ENCODE assay signal across 8 mouse cellular contexts in the genomic region with DNA sequence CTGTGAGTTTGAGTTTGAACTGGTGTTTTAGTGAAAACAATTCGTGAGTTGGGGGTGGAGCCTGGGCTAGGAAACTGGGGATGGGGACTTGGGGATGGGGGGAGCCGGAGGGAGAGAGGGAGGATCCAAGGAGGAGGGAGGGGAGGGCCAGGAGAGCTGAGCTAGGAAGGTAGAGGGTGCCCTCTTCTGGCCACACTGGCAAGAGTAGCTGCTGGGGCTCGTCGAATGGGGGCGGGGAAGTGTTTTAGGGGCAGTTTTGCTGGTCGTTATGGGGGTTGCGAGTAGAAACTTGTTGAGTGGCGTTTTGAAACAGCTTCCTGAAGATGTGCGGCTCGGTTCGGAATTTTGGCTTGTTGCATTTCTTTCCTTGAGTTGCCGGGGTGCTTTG. TPM values are rescaled to one million over a fixed set of nuclear protein-coding genes. Genes with fewer than 3 reads are reported as not detected.
DNase-seq lines count a peak whose midpoint lies in the region; ATAC-seq and TF ChIP-seq lines count a peak whose summit lies in the region.

No protein-coding gene starts in this region.

- H3K4me1 ChIP-seq in E14TG2a.4 (replicated peaks; ENCODE audit: low read depth, low read length): peaks cover 23% of the 10 kb centered on the region
- H3K4me1 ChIP-seq in forebrain, embryonic 12.5 days: peaks cover 34% of the 10 kb centered on the region
- H3K4me1 ChIP-seq in heart, embryonic 16.5 days (ENCODE audit: control insufficient read depth, insufficient read depth, low read length): peaks cover 13% of the 10 kb centered on the region
- no peaks in the 10 kb centered on the region for H3K4me1 ChIP-seq in liver, embryonic 14.5 days (replicated peaks; ENCODE audit: control insufficient read depth in 2 of 2, insufficient read depth in 2 of 2, low read length in 1 of 2)
- 0 out of 2 replicates have a peak, but pooled peaks cover 3% of the 10 kb centered on the region for H3K4me1 ChIP-seq in neural tube, embryonic 14.5 days (ENCODE audit: control insufficient read depth, insufficient read depth, low read length)

- H3K4me3 ChIP-seq in E14TG2a.4 (replicated peaks; ENCODE audit: low read length): peak overlapping the region; percentile 87
- H3K4me3 ChIP-seq in forebrain, embryonic 12.5 days (replicated peaks): peak overlapping the region; percentile 51
- H3K4me3 ChIP-seq in heart, embryonic 16.5 days (ENCODE audit: low read length): peak overlapping the region; percentile 66
- H3K4me3 ChIP-seq in liver, embryonic 14.5 days (ENCODE audit: insufficient read depth in 1 of 2, low read depth in 2 of 2, low read length in 2 of 2): peak overlapping the region; percentile 3; a peak in 1 of 4 replicates
- peak overlapping the region; percentile 55 for H3K4me3 ChIP-seq in neural tube, embryonic 14.5 days (ENCODE audit: low read depth, low read length)

- no peaks in the 10 kb centered on the region for H3K9me3 ChIP-seq in E14TG2a.4 (ENCODE audit: low read length)
- no peaks in the 10 kb centered on the region for H3K9me3 ChIP-seq in forebrain, embryonic 12.5 days
- H3K9me3 ChIP-seq in heart, embryonic 16.5 days (replicated peaks; ENCODE audit: control insufficient read depth, low read length): no peaks in the 10 kb centered on the region
- H3K9me3 ChIP-seq in liver, embryonic 14.5 days (ENCODE audit: control insufficient read depth, low read length): no peaks in the 10 kb centered on the region
- no peaks in the 10 kb centered on the region for H3K9me3 ChIP-seq in neural tube, embryonic 14.5 days (ENCODE audit: control insufficient read depth, low read length)

- H3K27ac ChIP-seq in forebrain, embryonic 12.5 days: no peak overlapping the region
- H3K27ac ChIP-seq in heart, embryonic 16.5 days (ENCODE audit: low read length): no peak overlapping the region
- H3K27ac ChIP-seq in liver, embryonic 14.5 days: no peak overlapping the region
- no peak overlapping the region for H3K27ac ChIP-seq in neural tube, embryonic 14.5 days (ENCODE audit: low read depth, low read length)

- no peaks in the 10 kb centered on the region for H3K36me3 ChIP-seq in E14TG2a.4 (ENCODE audit: insufficient read depth, low read length)
- H3K36me3 ChIP-seq in forebrain, embryonic 12.5 days (replicated peaks): no peaks in the 10 kb centered on the region
- H3K36me3 ChIP-seq in heart, embryonic 16.5 days (ENCODE audit: control insufficient read depth, insufficient read depth): no peaks in the 10 kb centered on the region
- H3K36me3 ChIP-seq in liver, embryonic 14.5 days (replicated peaks; ENCODE audit: control insufficient read depth, insufficient read depth, low read depth): no peaks in the 10 kb centered on the region
- H3K36me3 ChIP-seq in neural tube, embryonic 14.5 days (ENCODE audit: control insufficient read depth, insufficient read depth, low read length): no peaks in the 10 kb centered on the region

- peak; percentile 77 for DNase-seq in kidney, postnatal 25 days
- no peak for DNase-seq in liver, embryonic 14.5 days (ENCODE audit: low read depth in 3 of 3, low spot score in 3 of 3)

- peak overlapping the region; percentile 77 for H3K4me2 ChIP-seq in forebrain, embryonic 12.5 days
- peak overlapping the region; percentile 95 for H3K4me2 ChIP-seq in heart, embryonic 16.5 days (ENCODE audit: low read depth, low read length)
- H3K4me2 ChIP-seq in liver, embryonic 14.5 days (ENCODE audit: low read depth): no peak overlapping the region; the same call in none of the 2 replicates
- H3K4me2 ChIP-seq in neural tube, embryonic 14.5 days (ENCODE audit: low read depth, low read length): peak overlapping the region; percentile 79

- 0% methylated on average over 12 of the region's 12 CpGs for WGBS in forebrain, embryonic 12.5 days
- WGBS in heart, embryonic 16.5 days: under 1% methylated on average over 12 of the region's 12 CpGs
- 2% methylated on average over 12 of the region's 12 CpGs for WGBS in liver, embryonic 14.5 days (ENCODE audit: insufficient replicate concordance)
- WGBS in neural tube, embryonic 14.5 days: under 1% methylated on average over 12 of the region's 12 CpGs

- TF ChIP-seq CTCF in E14TG2a.4 (conservative IDR thresholded peaks at IDR 0.05; ENCODE audit: low read length): peak; percentile 47
- peak; percentile 59 for TF ChIP-seq CTCF in liver, embryonic 14.5 days (IDR thresholded peaks at IDR 0.05; ENCODE audit: low read depth)

- H3K27me3 ChIP-seq in E14TG2a.4 (ENCODE audit: insufficient read depth, low read length): peaks cover 59% of the 10 kb centered on the region
- peaks cover 56% of the 10 kb centered on the region for H3K27me3 ChIP-seq in forebrain, embryonic 12.5 days
- H3K27me3 ChIP-seq in heart, embryonic 16.5 days (ENCODE audit: control insufficient read depth, insufficient read depth, low read length): peaks cover 39% of the 10 kb centered on the region
- peaks cover 23% of the 10 kb centered on the region for H3K27me3 ChIP-seq in liver, embryonic 14.5 days (ENCODE audit: control insufficient read depth, insufficient read depth, low read length)
- H3K27me3 ChIP-seq in neural tube, embryonic 14.5 days (ENCODE audit: control insufficient read depth, insufficient read depth, low read length): peaks cover 6% of the 10 kb centered on the region; the same call in 1 of the 2 replicates

- TF ChIP-seq EP300 in liver, embryonic 14.5 days (IDR thresholded peaks at IDR 0.05; ENCODE audit: low read depth): no peak

- H3K9ac ChIP-seq in forebrain, embryonic 12.5 days: peak overlapping the region; percentile 51; the same call in 1 of the 2 replicates
- H3K9ac ChIP-seq in heart, embryonic 16.5 days (ENCODE audit: low read length): no peak overlapping the region
- H3K9ac ChIP-seq in liver, embryonic 14.5 days (replicated peaks): no peak overlapping the region
- no peak overlapping the region for H3K9ac ChIP-seq in neural tube, embryonic 14.5 days (replicated peaks; ENCODE audit: low read depth, low read length)

- peak; percentile 60 for ATAC-seq in cerebellum, adult (ENCODE audit: insufficient number of reproducible peaks, low FRiP score, low TSS enrichment)
- peak; percentile 76 for ATAC-seq in forebrain, embryonic 12.5 days (ENCODE audit: low FRiP score)
- peak; percentile 52; the same call in 1 of the 2 replicates for ATAC-seq in heart, embryonic 16.5 days (replicated peaks; ENCODE audit: extremely low read depth, insufficient read depth, low FRiP score)
- ATAC-seq in liver, embryonic 14.5 days (ENCODE audit: insufficient read depth): no peak
- peak; percentile 81 for ATAC-seq in neural tube, embryonic 14.5 days (ENCODE audit: low read depth)
- ATAC-seq in inflammation-experienced regulatory T-cells, adult 6 months: no peak

RNA-seq across cellular contexts. Expression of gene Bdnf, which starts 20.3 kb away (rescaled TPM):
- 0.86 and 1.1 TPM in 2 replicates for polyA plus RNA-seq in forebrain, embryonic 12.5 days (2016; fragmentation: Nextera tagmentation; extraction: Ambion mirVana)
- polyA plus RNA-seq in heart, embryonic 16.5 days (2015; fragmentation: Nextera tagmentation; extraction: Ambion mirVana): 0.50 and 0.55 TPM in 2 replicates
- polyA plus RNA-seq in liver, embryonic 14.5 days (2012; rRNA removed): 0.02 and 0.04 TPM in 2 replicates
- polyA plus RNA-seq in liver, embryonic 14.5 days (2014; fragmentation: Nextera tagmentation; extraction: Ambion mirVana): 0.04 and 0.06 TPM in 2 replicates
- 5.0 and 5.7 TPM in 2 replicates for polyA plus RNA-seq in neural tube, embryonic 14.5 days (2014; fragmentation: Nextera tagmentation; extraction: Ambion mirVana)
- not detected for polyA plus RNA-seq in inflammation-experienced regulatory T-cells, adult 6 months (2017; shearing (Covaris generic))

Comparison
In these comparisons a context has a peak if more than half of its experiments do, and no peak if none do; other contexts are left out.
1. H3K4me3 ChIP-seq: peak in every context shown above with its lines; median percentile 87 in E14TG2a.4; 66 in heart, embryonic 16.5 days; 55 in neural tube, embryonic 14.5 days; 51 in forebrain, embryonic 12.5 days; 3 in liver, embryonic 14.5 days.
2. ATAC-seq: peak in cerebellum, adult (single experiment), forebrain, embryonic 12.5 days (single experiment), heart, embryonic 16.5 days (single experiment) and neural tube, embryonic 14.5 days (single experiment); none in liver, embryonic 14.5 days (single experiment) and inflammation-experienced regulatory T-cells, adult 6 months (single experiment).
3. DNase-seq: peak in kidney, postnatal 25 days (2 of 2); none in liver, embryonic 14.5 days (0 of 3).